Mouse (Mus musculus) large intestine, adult 2 months (tissue): ENCODE data around the gene Cyp3a13. TPM values are rescaled to one million over a fixed set of nuclear protein-coding genes. Genes with fewer than 3 reads are reported as not detected.
"Not testable (repeated sequence)": the region's sequence is repeated elsewhere in the genome, so short reads cannot be mapped to it uniquely, and the experiment has no call there.

Source experiments
- DNase-seq: peaks from one replicate; pipeline ENCODE4 v3.0.0-alpha.2; 2012; ENCODE audit warnings: low read depth, low spot score
- WGBS: fragments of 180-500 bp; shearing (Covaris S2); methylation state at CpG from one replicate; pipeline ENCODE4 v1.1.7; 2018; 5-methylcytosine and 5-hydroxymethylcytosine counted together
- polyA plus RNA-seq: library from polyadenylated mRNA; depleted of rRNA; stranded (reverse); fragments of >200 nt; gene quantifications from 2 replicates; pipeline ENCODE4 v1.2.3, GENCODE M21; 2012; rRNA removed

Gene Cyp3a13
- 23.5 and 51.9 TPM in 2 replicates for polyA plus RNA-seq

DNA sequence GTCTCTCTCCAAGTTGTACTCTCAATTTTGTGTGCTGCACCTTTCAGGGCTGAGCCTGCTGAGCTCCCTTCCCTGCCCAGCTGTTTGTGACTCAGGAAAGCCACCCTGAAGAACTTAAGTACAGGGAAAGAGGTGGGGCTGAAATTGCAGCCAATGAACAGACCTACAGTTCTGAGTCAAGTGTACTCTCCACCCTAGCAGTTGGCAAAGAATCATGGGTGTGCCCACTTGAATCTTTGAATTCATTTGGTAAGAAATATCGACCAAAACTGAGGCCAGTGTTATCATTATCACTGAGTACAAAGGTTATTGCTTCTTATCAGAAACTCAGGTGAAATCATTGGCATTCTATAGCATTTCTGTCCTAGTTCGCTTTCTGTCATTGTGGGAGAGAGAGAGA lies at the start of gene Cyp3a13:
Gene Cyp3a13 (minus strand): TSS at position 88 of the 400 bp plus-strand sequence.
- WGBS: 10% methylated on average over 2 of the region's 2 CpGs
- peak; percentile 94 for DNase-seq

DNA sequence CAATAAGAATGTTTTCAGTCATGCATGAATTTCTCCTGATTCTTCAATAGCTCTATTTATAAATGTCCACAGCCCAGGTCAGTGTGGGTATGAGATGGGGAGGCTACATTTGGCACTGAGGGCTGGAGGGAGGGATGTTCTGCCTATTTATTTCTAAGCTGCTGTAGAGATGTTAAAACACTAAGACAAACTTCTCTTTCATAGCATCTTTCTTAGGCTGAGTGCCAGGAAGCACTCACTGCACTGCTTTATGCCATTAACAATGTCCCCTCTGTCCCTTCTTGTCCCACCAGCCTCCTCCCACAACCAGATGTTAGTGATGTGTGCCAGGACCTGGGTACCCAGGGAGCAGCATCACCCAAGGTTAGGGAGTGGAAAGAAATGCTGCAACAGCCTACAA lies 45.1 kb upstream of the Cyp3a13 start:
- no peak for DNase-seq

DNA sequence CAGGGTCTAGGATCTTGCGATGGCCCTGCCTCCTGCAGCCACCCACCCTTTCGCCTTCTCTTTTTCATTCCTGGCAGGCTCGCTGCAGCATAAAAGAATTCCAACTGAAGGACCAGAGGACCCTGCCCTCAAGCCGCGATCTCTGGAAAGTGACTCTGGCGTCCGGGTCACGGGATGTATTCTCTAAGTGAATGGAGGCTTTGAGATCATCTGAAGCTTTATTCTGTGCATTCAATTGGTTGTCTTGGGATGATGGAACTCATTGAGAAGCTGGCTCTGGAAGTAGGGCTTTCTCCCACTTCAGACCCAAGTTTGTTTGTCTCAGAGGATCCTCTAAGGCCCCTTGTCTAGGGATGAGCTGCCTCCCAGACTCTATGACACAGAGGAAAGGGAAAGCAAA lies 41.5 kb upstream of the Cyp3a13 start, which contains the start of gene Gjc3:
Gene Gjc3 (minus strand): TSS at position 154 of the 400 bp plus-strand sequence.
- no peak for DNase-seq
- 80% methylated on average over 8 of the region's 8 CpGs for WGBS

DNA sequence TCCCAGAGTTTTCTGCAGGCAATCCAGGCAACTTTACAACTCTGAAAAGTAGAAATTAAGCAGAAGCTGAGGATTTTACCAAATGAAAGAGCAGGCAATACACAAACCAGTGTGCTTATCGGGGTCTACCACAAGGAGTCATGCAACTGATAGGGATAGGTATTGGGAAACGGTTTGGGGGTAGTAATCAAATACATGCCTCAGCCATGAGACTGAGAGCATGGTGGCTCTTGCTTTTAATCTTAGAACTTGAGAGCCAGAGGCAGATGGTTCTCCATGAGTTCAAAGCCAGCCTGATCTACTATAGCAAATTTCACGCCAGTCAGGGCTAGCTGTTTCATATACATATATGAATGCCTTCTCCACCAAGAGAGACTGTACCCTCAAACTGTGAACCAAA lies 35.0 kb upstream of the Cyp3a13 start:
- WGBS: 87% methylated on average over 3 of the region's 3 CpGs
- DNase-seq: no peak

DNA sequence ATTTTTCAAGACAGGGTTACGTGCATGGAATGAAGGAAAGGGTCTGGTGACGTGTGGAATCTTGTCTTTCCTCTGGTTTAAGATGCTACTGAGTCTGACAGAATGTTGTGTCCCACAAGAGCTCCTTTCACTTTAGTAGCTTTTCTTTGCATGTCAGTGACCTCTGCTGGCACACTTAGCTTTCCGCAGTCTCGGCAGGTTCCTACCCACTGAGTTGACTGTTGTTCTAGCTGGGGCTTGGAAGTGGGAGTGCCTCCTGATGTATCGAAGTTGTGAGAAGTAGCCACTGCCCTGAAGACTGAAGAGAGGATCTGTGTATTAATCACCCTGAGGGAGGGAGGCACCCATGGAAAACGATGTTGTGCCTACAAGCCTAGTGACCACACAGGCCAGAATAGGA lies 29.8 kb upstream of the Cyp3a13 start:
- WGBS: 22% methylated on average over 6 of the region's 6 CpGs
- DNase-seq: no peak

DNA sequence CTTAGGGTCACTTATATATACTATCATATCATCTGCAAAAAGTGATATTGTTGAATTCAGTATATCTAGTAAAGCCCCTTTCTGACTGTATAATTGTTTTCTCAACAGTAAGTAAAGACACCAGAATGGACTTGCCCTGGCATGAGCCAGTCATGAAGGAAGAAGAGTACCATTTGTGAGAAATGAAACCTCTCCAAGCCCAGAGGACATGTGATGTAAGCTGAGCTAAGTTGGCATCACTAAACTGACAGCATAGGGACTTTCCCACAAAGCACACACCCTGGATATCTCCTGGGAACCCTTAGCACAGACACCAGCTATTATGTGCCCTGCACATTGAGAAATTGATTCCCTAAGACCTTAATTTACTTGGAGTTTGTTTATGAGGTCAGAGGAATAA lies 25.9 kb upstream of the Cyp3a13 start:
- no peak for DNase-seq

DNA sequence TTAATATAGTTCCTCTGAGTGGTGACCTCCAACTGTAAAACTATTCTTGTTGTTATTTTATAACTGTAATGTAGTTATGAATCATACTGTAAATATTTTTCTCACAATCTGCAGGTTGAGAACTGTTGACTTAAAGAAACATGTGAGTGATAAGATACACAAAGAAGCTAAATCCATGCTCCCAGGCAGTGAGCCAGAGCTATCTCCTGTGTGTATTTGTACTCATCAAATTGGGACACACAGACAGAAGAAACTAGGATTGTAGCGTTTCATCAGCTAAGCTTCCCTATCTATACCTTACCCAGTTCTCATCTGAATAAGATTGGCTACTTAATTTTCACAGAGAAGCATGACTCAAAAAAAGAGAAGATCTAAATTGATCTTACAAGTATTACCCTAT lies 21.7 kb upstream of the Cyp3a13 start:
- 31% methylated on average over 1 of the region's 1 CpGs for WGBS
- no peak for DNase-seq

DNA sequence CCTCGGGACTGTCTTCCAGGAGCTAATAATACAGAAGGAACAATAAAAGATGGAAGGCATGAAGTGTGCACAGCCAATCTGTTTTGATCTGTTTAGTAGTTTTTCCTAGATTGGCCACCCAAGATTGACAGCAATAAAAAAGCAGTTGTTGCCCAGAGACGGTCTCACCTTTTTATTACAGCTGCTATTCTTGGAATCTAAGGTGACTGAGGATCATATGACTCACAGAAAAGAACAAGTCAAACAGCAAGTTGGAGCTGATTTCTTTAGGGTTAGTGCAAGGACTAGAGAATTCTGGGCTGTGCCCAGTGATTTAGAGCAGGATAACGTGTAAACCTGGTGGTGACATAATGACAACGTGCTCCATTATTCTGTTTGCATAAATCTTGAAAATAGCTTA lies 19.5 kb upstream of the Cyp3a13 start:
- 24% methylated on average over 4 of the region's 4 CpGs for WGBS
- peak; percentile 89 for DNase-seq

DNA sequence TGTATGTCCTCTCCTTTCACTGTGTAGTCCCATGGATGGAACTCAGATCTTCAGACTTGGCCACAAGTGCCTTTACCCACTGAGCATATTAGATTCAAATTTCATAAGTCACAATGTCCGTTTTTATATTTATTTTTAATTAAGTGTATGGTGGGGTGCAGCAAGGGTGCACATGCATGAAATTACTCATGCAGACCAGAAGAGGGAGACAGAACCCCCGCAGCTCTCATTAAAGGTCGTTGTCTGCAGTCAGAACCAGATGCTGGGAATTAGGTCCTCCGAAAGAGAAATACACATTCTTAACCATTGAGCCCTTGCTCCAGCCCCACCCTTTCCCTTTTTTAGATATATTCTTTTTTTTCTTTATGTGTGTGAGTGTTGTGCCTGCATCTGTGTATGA lies 15.8 kb upstream of the Cyp3a13 start:
- 59% methylated on average over 4 of the region's 4 CpGs for WGBS
- DNase-seq: no peak

DNA sequence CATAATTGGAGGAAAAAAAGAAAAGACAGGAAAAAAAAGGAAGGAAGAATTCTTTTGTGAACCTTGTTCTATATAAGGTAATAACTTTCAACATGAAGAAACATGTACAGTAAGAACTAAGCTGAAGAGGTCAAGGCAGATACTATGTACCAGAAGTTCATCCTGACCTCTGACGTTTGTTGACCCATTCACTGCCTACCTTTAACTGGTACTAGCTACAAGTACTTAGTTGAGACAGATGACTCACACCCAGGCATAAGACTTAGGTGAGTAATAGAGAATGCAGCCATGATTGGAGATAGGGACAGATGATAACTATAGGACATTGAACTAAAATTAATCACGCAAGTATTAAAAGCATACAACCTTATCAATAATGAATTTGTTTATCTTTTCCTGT lies 15.1 kb upstream of the Cyp3a13 start:
- 78% methylated on average over 2 of the region's 2 CpGs for WGBS

DNA sequence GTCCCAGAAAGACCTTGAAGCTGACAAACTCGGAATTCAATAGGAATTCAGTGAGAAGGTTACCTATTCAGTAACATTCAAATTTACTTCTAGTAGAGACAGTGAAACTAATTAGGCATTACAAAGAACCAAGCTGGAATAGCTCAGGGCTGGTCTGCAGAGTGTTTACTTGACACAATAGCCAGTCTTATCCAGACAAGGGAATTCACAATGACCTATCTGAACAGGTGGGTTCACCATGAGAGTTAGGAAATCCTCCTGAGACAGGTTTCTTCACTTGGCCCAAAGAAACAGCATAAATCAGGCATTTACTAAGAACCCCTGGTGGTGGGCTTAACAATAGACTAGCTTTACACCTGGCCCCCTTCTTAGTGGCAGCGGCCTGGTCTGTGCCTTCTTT lies 12.5 kb upstream of the Cyp3a13 start:
- not testable (repeated sequence) for DNase-seq
- 82% methylated on average over 2 of the region's 2 CpGs for WGBS

More for the DNA sequence above, 15.1 kb upstream of the Cyp3a13 start:
- DNase-seq: no peak

DNA sequence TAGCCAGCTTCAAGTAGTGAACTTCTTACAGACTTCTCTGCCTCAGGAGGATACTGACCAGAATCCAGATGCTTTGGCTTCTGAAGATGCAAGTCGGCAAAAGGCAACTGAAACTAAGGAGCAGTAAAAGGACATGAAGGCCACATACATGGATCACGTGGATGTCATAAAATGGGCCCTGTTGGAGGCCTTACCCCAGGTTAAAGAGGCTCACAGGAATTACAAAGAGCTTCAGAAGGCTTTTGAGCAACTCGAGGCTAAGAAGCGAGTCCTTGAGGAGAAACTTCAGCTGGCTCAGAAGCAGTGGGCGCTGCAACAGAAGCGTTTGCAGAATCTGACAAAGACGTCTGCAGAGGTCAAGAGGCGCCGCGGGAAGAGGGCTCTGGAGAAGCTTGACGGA lies 7.0 kb upstream of the Cyp3a13 start:
- no peak for DNase-seq
- WGBS: 66% methylated on average over 11 of the region's 11 CpGs

DNA sequence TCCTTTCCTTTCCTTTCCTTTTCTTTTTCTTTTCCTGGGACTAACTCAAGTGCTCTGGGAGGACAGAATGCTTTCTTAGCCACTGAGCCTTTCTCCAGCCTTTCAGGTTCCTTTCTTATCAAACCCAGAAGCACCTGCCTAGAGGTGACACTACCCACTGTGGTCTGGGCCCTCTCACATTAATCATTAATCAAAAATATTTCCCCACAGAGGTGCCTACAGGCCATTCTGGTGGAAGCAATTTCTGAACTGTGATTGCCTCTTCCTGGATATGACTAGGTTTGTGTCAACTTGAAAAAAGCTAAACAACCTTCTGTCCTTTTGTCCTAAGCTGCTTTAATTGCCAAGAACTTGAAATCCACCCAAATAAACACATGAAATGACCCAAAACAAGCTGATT lies 752 bp upstream of the Cyp3a13 start:
- no peak for DNase-seq

DNA sequence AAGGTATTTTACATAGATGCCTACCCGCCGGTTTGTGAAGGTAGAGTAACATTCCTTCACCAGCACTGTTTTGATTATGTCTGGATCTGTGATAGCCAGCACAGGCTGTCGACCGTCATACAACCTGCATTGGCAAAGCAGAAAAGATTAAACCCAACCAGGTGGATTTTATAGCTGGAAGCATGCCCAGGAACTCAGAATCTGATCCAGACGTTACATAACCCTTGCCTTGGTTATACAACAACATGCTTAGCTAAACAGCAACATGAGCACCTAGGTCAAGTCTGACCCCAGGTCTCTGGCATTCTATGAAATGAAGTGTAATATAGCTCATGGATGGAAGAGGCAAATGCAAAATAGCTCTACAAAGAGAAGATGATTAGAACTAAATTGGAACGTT lies 5.9 kb downstream of the Cyp3a13 start:
- no peak for DNase-seq
- WGBS: 23% methylated on average over 6 of the region's 6 CpGs

DNA sequence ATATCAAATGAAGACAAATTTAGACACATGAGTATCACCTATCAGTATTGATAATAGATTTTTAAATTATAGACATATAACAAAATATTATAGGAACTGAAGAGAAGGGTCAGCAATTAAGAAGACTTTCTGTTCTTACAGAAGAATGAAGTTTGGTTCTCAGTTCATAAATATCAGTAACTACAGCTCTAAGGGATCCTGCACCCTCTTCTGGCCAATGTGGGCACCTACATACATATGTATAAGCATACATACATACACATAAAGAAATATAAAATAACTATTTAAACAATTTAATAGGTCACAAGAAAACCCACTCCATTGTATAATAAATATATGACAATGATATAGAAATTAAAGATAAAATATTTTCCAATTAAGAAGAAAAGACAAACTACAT lies 6.9 kb downstream of the Cyp3a13 start:
- DNase-seq: no peak

DNA sequence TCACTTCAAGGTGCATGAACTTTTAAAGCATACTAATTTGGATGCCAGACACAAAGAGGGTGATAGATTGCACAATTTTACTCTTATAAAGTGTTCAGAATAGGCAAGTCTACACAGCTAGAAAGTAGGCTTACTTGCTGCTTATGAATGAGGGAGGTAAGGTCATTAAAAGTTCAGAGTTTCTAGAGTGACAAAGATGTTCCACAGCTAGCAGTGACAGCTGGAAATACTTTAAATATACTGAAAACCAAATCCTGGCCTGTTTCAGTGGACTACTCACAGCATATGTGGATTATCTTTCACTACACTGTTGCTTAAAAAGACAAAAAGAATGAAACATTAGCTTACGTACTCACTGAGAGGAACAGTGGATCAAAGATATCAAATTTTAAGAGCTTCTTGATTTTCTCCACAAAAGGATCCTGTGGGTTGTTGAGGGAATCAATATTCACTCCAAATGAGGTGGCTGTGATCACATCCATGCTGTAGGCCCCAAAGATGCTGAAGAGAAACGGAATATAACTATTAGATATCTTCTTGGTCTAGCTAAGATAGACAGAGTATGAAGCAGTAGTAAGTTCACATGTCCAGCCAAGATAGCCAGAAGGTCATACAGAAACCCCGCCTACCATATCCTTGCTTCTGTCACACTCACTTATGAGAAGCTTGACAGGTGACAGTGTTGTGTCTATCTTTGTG lies 11.7 kb downstream of the Cyp3a13 start:
- 86% methylated on average over 3 of the region's 3 CpGs for whole genome bisulfite sequencing
- DNase-seq: no peak

DNA sequence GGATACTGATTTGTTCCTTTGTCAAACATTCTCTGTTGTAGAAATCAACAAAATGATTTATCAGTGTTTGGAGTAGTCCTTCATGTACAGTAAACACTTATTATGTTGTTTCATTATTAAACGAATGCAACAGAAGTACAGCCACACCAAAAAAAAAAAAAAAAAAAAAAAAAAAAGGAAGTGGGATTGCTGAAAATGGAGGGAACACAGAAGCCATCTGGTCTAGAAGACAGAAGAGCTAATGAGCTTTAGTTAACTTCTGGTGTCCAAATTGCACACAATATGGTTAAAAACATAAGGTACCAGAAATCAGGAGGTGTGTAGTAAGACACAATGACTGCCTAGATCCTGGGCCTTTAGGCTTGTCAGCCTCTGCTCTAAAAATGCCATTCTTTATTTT lies 23.6 kb downstream of the Cyp3a13 start:
- 67% methylated on average over 1 of the region's 1 CpGs for WGBS
- DNase-seq: no peak

DNA sequence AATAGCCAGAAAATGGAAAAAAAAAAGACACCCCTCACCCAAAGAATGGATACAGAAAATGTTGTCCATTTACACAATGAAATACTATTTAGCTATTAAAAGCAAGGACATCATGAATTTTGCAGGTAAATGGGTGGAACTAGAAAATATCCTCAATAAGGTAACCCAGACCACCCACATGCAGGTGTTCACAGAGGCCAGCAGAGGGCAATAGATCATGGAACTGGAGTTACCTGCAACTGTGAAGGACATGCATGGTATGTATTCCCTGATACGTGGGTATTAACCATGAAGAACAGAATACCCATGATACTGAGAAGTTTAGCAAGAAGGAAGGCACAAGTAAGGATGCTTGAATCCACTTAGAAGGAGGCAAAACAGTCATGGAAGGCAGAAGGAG lies 28.5 kb downstream of the Cyp3a13 start:
- no peak for DNase-seq
- 40% methylated on average over 1 of the region's 1 CpGs for WGBS

DNA sequence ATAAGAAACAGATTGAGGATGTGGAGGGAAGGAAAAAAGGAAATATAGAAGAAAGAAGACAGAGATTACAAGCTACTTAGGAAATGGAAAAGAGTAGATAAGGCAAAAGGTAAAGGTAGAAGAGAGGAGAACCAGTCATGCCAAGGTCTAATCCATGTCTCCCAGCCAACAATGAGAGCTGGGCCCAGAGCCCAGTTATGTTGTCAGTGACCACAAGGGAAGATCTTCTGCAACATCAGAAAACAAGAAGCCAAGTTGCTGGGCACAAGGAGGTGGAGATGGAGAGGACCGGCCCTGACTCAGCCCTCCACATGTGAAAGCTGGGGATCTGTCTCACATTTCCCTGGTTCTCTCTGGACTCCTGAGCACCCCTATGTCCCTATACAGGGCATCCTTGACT lies 33.8 kb downstream of the Cyp3a13 start:
- WGBS: 87% methylated on average over 1 of the region's 1 CpGs
- DNase-seq: no peak

DNA sequence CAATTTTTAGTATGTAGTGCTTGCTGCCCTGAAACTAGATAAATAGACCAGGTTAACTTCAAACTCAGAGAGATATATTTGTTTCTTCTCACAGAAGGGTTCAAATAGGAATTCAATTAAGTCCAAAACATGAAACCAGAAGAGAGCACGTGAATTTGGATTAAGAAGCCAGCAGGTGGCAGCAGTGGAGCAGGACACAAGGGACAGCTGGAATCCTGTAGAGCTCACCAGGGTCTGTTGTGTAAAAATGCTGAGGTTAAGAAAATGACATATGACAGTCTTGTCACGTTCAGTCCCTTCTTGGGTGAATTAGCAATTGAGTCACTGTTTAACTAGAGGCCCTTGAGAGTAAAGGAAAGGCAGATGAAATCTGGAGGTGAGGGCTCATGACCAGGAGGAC lies 35.5 kb downstream of the Cyp3a13 start:
- 1% methylated on average over 2 of the region's 2 CpGs for WGBS
- DNase-seq: peak; percentile 21

DNA sequence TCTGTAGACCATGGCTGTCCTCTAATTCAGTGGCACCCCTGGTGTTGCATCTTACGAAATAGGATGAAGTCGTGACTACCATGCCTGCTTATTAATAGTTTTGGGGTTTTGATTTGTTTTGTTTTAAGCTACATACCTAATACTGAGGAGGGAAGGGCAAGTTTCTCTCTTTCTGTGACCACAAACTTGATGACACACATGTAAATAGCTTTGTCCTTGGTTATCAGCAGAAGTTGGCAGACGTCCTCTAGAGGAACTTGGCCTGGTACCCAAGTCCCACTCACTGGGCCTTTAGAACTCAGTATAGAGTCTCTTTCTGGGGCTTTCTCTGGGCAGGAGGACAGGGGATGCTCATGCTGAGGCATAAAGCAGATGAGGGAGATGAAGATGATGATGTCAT lies 38.1 kb downstream of the Cyp3a13 start:
- no peak for DNase-seq
- 65% methylated on average over 3 of the region's 3 CpGs for WGBS

DNA sequence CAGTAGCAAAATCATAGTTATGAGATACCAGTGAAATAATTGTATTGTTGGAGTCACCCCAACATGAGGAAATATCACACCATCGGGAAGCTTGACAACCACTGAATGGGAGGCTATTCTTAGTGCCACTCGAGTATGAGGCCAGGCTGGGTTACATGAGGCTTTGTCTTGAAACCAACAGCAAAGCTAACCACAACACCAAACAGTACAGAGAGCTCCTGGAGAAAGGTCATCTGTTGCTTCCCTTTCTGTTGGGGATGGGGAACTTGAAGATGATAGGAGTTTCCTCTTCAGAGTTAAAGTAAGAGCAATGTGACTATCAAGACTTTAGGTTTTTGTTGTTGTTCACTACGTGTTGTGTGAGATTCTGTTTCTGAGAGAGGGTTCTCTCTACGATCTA lies 38.5 kb downstream of the Cyp3a13 start:
- DNase-seq: no peak
- WGBS: 76% methylated on average over 4 of the region's 4 CpGs
